Mouse (Mus musculus): ENCODE data around the gene BC055324. TPM values are rescaled to one million over a fixed set of nuclear protein-coding genes. Genes with fewer than 3 reads are reported as not detected.

Gene BC055324
- total and polyA plus RNA-seq, 3 experiments = 19.2 to 21.4 TPM; not detected in 1

- Histone ChIP-seq H3K27ac (ENCODE audit: control insufficient read depth, low read depth, low read length) (no peak overlapping the region), H3K9me3 (replicated peaks; ENCODE audit: insufficient read depth, low read length) (no peaks in the 10 kb centered on the region), H3K9ac (ENCODE audit: control insufficient read depth, low read depth, low read length, poor library complexity, severe bottlenecking) (no peak overlapping the region), H3K36me3 (ENCODE audit: control insufficient read depth in 1 of 2, insufficient read depth in 2 of 2, low read length in 2 of 2) (peaks cover 0 to 2% of the 10 kb centered on the region in 2 experiments; a peak in 1 of 4 replicates), H3K4me1 (ENCODE audit: control insufficient read depth in 1 of 2, insufficient read depth in 2 of 2, low read length in 2 of 2) (0 out of 4 replicates have a peak, but pooled peaks cover 0 to 4% of the 10 kb centered on the region in 2 experiments), H3K27me3 (ENCODE audit: control insufficient read depth in 1 of 2, insufficient read depth in 2 of 2, low read length in 2 of 2) (no peaks in the 10 kb centered on the region), H3K79me2 (ENCODE audit: control insufficient read depth, insufficient read depth, low read length, poor library complexity) (no peaks in the 10 kb centered on the region), H3K4me3 (ENCODE audit: control insufficient read depth in 1 of 2, insufficient read depth in 1 of 2, low read depth in 2 of 2, low read length in 2 of 2) (no peak overlapping the region)
- no peak for DNase-seq (ENCODE audit: low read depth, low spot score)
- TF ChIP-seq SMC3 (IDR thresholded peaks at IDR 0.05; ENCODE audit: low read depth, low read length) = no peak
- no peak for TF ChIP-seq ZNF384 (IDR thresholded peaks at IDR 0.05; ENCODE audit: low read depth, low read length)
- TF ChIP-seq ZKSCAN1 (IDR thresholded peaks at IDR 0.05; ENCODE audit: low read depth, low read length) = no peak
- TF ChIP-seq KAT2A (conservative IDR thresholded peaks at IDR 0.05; ENCODE audit: low read depth, low read length) = no peak
- TF ChIP-seq CTCF (IDR thresholded peaks at IDR 0.05 in 2 of 3, conservative IDR thresholded peaks at IDR 0.05 in 1 of 3; ENCODE audit: control insufficient read depth in 1 of 3, insufficient read depth in 1 of 3, low read depth in 2 of 3, low read length in 3 of 3, poor library complexity in 1 of 3, severe bottlenecking in 1 of 3) = no peak
- no peak for TF ChIP-seq MAX (IDR thresholded peaks at IDR 0.05; ENCODE audit: low read length)
- no peak for TF ChIP-seq CHD1 (IDR thresholded peaks at IDR 0.05; ENCODE audit: low read depth, low read length)
- TF ChIP-seq BHLHE40 (IDR thresholded peaks at IDR 0.05; ENCODE audit: borderline replicate concordance, low read depth, low read length) = no peak
- no peak for TF ChIP-seq USF2 (IDR thresholded peaks at IDR 0.05; ENCODE audit: borderline replicate concordance in 1 of 2, insufficient read depth in 1 of 2, low read depth in 1 of 2, low read length in 2 of 2)
- TF ChIP-seq UBTF (IDR thresholded peaks at IDR 0.05; ENCODE audit: borderline replicate concordance, insufficient read depth, low read depth, low read length) = no peak
- TF ChIP-seq RAD21 (IDR thresholded peaks at IDR 0.05; ENCODE audit: low read depth, low read length) = no peak
- TF ChIP-seq TCF12 (IDR thresholded peaks at IDR 0.05; ENCODE audit: low read depth, low read length) = no peak
- no peak for TF ChIP-seq HCFC1 (IDR thresholded peaks at IDR 0.05; ENCODE audit: low read depth, low read length)
Measured at GRCm38 (mm10) chr1:163924093-163924492, 70.5 kb downstream of the BC055324 start.

- H3K9ac ChIP-seq (ENCODE audit: control insufficient read depth, low read depth, low read length, poor library complexity, severe bottlenecking) = no peak overlapping the region
- no peaks in the 10 kb centered on the region for H3K27me3 ChIP-seq (ENCODE audit: control insufficient read depth in 1 of 2, insufficient read depth in 2 of 2, low read length in 2 of 2)
- no peak for TF ChIP-seq KAT2A (conservative IDR thresholded peaks at IDR 0.05; ENCODE audit: low read depth, low read length)
- no peak for TF ChIP-seq USF1 (IDR thresholded peaks at IDR 0.05; ENCODE audit: low read depth, low read length)
- no peak for TF ChIP-seq TAL1 (IDR thresholded peaks at IDR 0.05; ENCODE audit: low read length)
- no peak for TF ChIP-seq TCF12 (IDR thresholded peaks at IDR 0.05; ENCODE audit: low read depth, low read length)
- TF ChIP-seq POLR2AphosphoS5 (IDR thresholded peaks at IDR 0.05; ENCODE audit: borderline replicate concordance, low read depth, low read length) = no peak
- TF ChIP-seq HCFC1 (IDR thresholded peaks at IDR 0.05; ENCODE audit: low read depth, low read length) = no peak
- no peak for TF ChIP-seq MYB (IDR thresholded peaks at IDR 0.05; ENCODE audit: low read depth, low read length)
- TF ChIP-seq MAFK (IDR thresholded peaks at IDR 0.05; ENCODE audit: borderline replicate concordance, low read depth, low read length) = no peak
- TF ChIP-seq MEF2A (IDR thresholded peaks at IDR 0.05; ENCODE audit: extremely low read depth, insufficient replicate concordance, low read depth, low read length, poor library complexity, severe bottlenecking) = no peak
- TF ChIP-seq CHD1 (IDR thresholded peaks at IDR 0.05; ENCODE audit: low read depth, low read length) = no peak
- no peak for TF ChIP-seq ZNF384 (IDR thresholded peaks at IDR 0.05; ENCODE audit: low read depth, low read length)
- no peak for TF ChIP-seq JUND (IDR thresholded peaks at IDR 0.05; ENCODE audit: low read depth, low read length)
- TF ChIP-seq TBP (IDR thresholded peaks at IDR 0.05; ENCODE audit: low read depth, low read length) = no peak
- no peak for TF ChIP-seq CTCF (IDR thresholded peaks at IDR 0.05 in 2 of 3, conservative IDR thresholded peaks at IDR 0.05 in 1 of 3; ENCODE audit: control insufficient read depth in 1 of 3, insufficient read depth in 1 of 3, low read depth in 2 of 3, low read length in 3 of 3, poor library complexity in 1 of 3, severe bottlenecking in 1 of 3)
- no peak for TF ChIP-seq POLR2AphosphoS2 (IDR thresholded peaks at IDR 0.05; ENCODE audit: low read length)
- no peak for TF ChIP-seq E2F4 (IDR thresholded peaks at IDR 0.05; ENCODE audit: borderline replicate concordance, low read depth, low read length)
- no peak for TF ChIP-seq ZKSCAN1 (IDR thresholded peaks at IDR 0.05; ENCODE audit: low read depth, low read length)
- no peaks in the 10 kb centered on the region for H3K4me1 ChIP-seq (ENCODE audit: control insufficient read depth in 1 of 2, insufficient read depth in 2 of 2, low read length in 2 of 2)
- no peaks in the 10 kb centered on the region for H3K36me3 ChIP-seq (ENCODE audit: control insufficient read depth in 1 of 2, insufficient read depth in 2 of 2, low read length in 2 of 2)
- no peaks in the 10 kb centered on the region for H3K79me2 ChIP-seq (ENCODE audit: control insufficient read depth, insufficient read depth, low read length, poor library complexity)
- DNase-seq (ENCODE audit: low read depth, low spot score) = no peak
- H3K4me3 ChIP-seq (ENCODE audit: control insufficient read depth in 1 of 2, insufficient read depth in 1 of 2, low read depth in 2 of 2, low read length in 2 of 2) = no peak overlapping the region
- H3K9me3 ChIP-seq (replicated peaks; ENCODE audit: insufficient read depth, low read length) = no peaks in the 10 kb centered on the region
- H3K27ac ChIP-seq (ENCODE audit: control insufficient read depth, low read depth, low read length) = no peak overlapping the region
Measured at GRCm38 (mm10) chr1:163917349-163918160, 77.0 kb downstream of the BC055324 start.

Data from MEL (cell line).